Mouse (Mus musculus) heart, adult 2 months (tissue): ENCODE measurements around the gene Anapc15.

ENCODE experiments used
- CTCF ChIP-seq: fragments of 200-600 bp; IDR thresholded peaks from 2 replicates; pipeline ENCODE4 v1.8.1; 2022; ENCODE audit warnings: antibody characterized with exemption, mild to moderate bottlenecking, moderate library complexity
- EP300 ChIP-seq: fragments of 200-500 bp; IDR thresholded peaks from 2 replicates; pipeline ENCODE4 v1.6.1; 2011; ENCODE audit warnings: low read depth, low read length, control low read depth; ENCODE audit not compliant: insufficient read depth
- POLR2A ChIP-seq: fragments of 200-500 bp; IDR thresholded peaks from 2 replicates; pipeline ENCODE4 v1.6.1; 2011; ENCODE audit warnings: mild to moderate bottlenecking, low read depth, low read length, control low read depth; ENCODE audit not compliant: insufficient read depth

- TF ChIP-seq POLR2A (no peak), CTCF (no peak), EP300 (no peak)
These were observed 38.5 kb downstream of the Anapc15 start for GRCm38 (mm10) chr7:101901969-101902368.
